Mouse (Mus musculus) lung, postnatal 0 days (tissue): Measurements from ENCODE around the gene Aak1. TPM values are rescaled to one million over a fixed set of nuclear protein-coding genes. Genes with fewer than 3 reads are reported as not detected.
"Not testable (repeated sequence)": the region's sequence is repeated elsewhere in the genome, so short reads cannot be mapped to it uniquely, and the experiment has no call there.

Source experiments
- ATAC-seq: fragments of 200-750 bp; cut with Nextera tagmentation; 2 replicates; pipeline ENCODE4 v1.8.0; 2017; ENCODE audit warnings: moderate library complexity
- DNase-seq: peaks from one replicate; pipeline ENCODE4 v3.0.0-alpha.2; 2016; ENCODE audit warnings: low spot score
- H3K27ac ChIP-seq: fragments of 300-500 bp; sonication (generic); 2 replicates; pipeline ENCODE4 v1.5.1; 2014; ENCODE audit warnings: antibody characterized with exemption, mild to moderate bottlenecking, low read length, mixed read lengths
- H3K27me3 ChIP-seq: fragments of 300-500 bp; sonication (generic); replicated peaks from 2 replicates; pipeline ENCODE4 v1.6.1; 2014; ENCODE audit warnings: low read length, mixed read lengths; ENCODE audit not compliant: insufficient read depth
- H3K36me3 ChIP-seq: fragments of 300-500 bp; sonication (generic); 2 replicates; pipeline ENCODE4 v1.6.1; 2014; ENCODE audit warnings: low read length, mixed read lengths; ENCODE audit not compliant: insufficient read depth
- H3K4me1 ChIP-seq: fragments of 300-500 bp; sonication (generic); 2 replicates; pipeline ENCODE4 v1.6.1; 2014; ENCODE audit warnings: antibody characterized with exemption, low read depth, low read length, mixed read lengths; ENCODE audit not compliant: insufficient read depth
- H3K4me2 ChIP-seq: fragments of 300-500 bp; sonication (generic); replicated peaks from 2 replicates; pipeline ENCODE4 v1.6.1; 2014; ENCODE audit warnings: low read depth, mild to moderate bottlenecking, low read length, moderate library complexity, mixed read lengths
- H3K4me3 ChIP-seq: fragments of 300-500 bp; sonication (generic); 2 replicates; pipeline ENCODE4 v1.5.1; 2014; ENCODE audit warnings: low read depth, low read length
- H3K9ac ChIP-seq: fragments of 300-500 bp; sonication (generic); replicated peaks from 2 replicates; pipeline ENCODE4 v1.6.1; 2014; ENCODE audit warnings: low read depth, mild to moderate bottlenecking
- H3K9me3 ChIP-seq: fragments of 300-500 bp; sonication (generic); 2 replicates; pipeline ENCODE4 v1.6.1; 2016; ENCODE audit warnings: low read length, mixed read lengths
- CTCF ChIP-seq: IDR thresholded peaks from 2 replicates; pipeline ENCODE4 v1.5.1; 2016; ENCODE audit warnings: antibody characterized with exemption, mild to moderate bottlenecking
- EP300 ChIP-seq: IDR thresholded peaks from 2 replicates; pipeline ENCODE4 v1.6.1; 2016; ENCODE audit warnings: antibody characterized with exemption, mild to moderate bottlenecking, control low read depth
- WGBS: fragments of 180-500 bp; shearing (Covaris S2); extraction: QIAGEN DNeasy Blood & Tissue Kit; methylation state at CpG from one replicate; pipeline ENCODE4 v1.1.7; 2014; 5-methylcytosine and 5-hydroxymethylcytosine counted together
- polyA plus RNA-seq: library from polyadenylated mRNA; unstranded; fragments of >200 nt; fragmentation: Nextera tagmentation; extraction: Ambion mirVana; gene quantifications from 2 replicates; pipeline ENCODE4 v1.2.1, GENCODE M21; 2015

Gene Aak1
- polyA plus RNA-seq, 1 experiment from 2014 or later: 6.3 TPM

- H3K36me3 ChIP-seq: peaks cover 36% of the 10 kb centered on the region
- no peak overlapping the region for H3K4me3 ChIP-seq
- no peak overlapping the region for H3K27ac ChIP-seq
- TF ChIP-seq EP300 (no peak), CTCF (no peak)
- H3K27me3 ChIP-seq: no peaks in the 10 kb centered on the region
- no peak for ATAC-seq
- no peak for DNase-seq
- no peak overlapping the region for H3K9ac ChIP-seq
- H3K4me2 ChIP-seq: no peak overlapping the region
- WGBS: 89% methylated on average over 8 of the region's 8 CpGs
- H3K9me3 ChIP-seq: no peaks in the 10 kb centered on the region
- no peaks in the 10 kb centered on the region for H3K4me1 ChIP-seq
These were observed 169.6 kb downstream of the Aak1 start for GRCm38 (mm10) chr6:87018874-87019273.

- Histone ChIP-seq H3K9ac (no peak overlapping the region), H3K27me3 (no peaks in the 10 kb centered on the region), H3K36me3 (peaks cover 40% of the 10 kb centered on the region), H3K27ac (no peak overlapping the region), H3K4me3 (no peak overlapping the region), H3K4me1 (no peaks in the 10 kb centered on the region), H3K4me2 (no peak overlapping the region), H3K9me3 (no peaks in the 10 kb centered on the region)
- DNase-seq (no peak), ATAC-seq (no peak)
- WGBS: 93% methylated on average over 12 of the region's 12 CpGs
- TF ChIP-seq EP300 (no peak), CTCF (no peak)
These were observed 172.5 kb downstream of the Aak1 start for GRCm38 (mm10) chr6:87021791-87022190.

- Histone ChIP-seq H3K4me1 (no peaks in the 10 kb centered on the region), H3K9me3 (no peaks in the 10 kb centered on the region), H3K36me3 (peaks cover 17% of the 10 kb centered on the region), H3K27ac (no peak overlapping the region), H3K9ac (no peak overlapping the region), H3K27me3 (no peaks in the 10 kb centered on the region), H3K4me2 (no peak overlapping the region), H3K4me3 (no peak overlapping the region)
- TF ChIP-seq EP300 (peak; percentile 49), CTCF (no peak)
- DNase-seq: peak; percentile 78
- 46% methylated on average over 7 of the region's 7 CpGs for WGBS
- ATAC-seq: peak; percentile 73
These were observed 177.7 kb downstream of the Aak1 start for GRCm38 (mm10) chr6:87026980-87027379.

- DNase-seq (no peak), ATAC-seq (no peak)
- no peak overlapping the region for H3K4me2 ChIP-seq
- H3K27me3 ChIP-seq: no peaks in the 10 kb centered on the region
- TF ChIP-seq CTCF (no peak), EP300 (no peak)
- no peaks in the 10 kb centered on the region for H3K9me3 ChIP-seq
- no peaks in the 10 kb centered on the region for H3K4me1 ChIP-seq
- peaks cover 7% of the 10 kb centered on the region for H3K36me3 ChIP-seq
- H3K4me3 ChIP-seq: no peak overlapping the region
- no peak overlapping the region for H3K27ac ChIP-seq
- H3K9ac ChIP-seq: no peak overlapping the region
These were observed 179.6 kb downstream of the Aak1 start for GRCm38 (mm10) chr6:87028881-87029280.

- 73% methylated on average over 7 of the region's 7 CpGs for WGBS
- not testable (repeated sequence) for H3K4me1 ChIP-seq, H3K9me3 ChIP-seq, DNase-seq, H3K4me2 ChIP-seq, H3K9ac ChIP-seq, ATAC-seq, H3K36me3 ChIP-seq, H3K4me3 ChIP-seq, H3K27ac ChIP-seq, H3K27me3 ChIP-seq
These were observed 182.0 kb downstream of the Aak1 start for GRCm38 (mm10) chr6:87031310-87031709.

GRCm38 (mm10) chr6:87032401-87032800, 183.1 kb downstream of the Aak1 start:
- H3K9me3 ChIP-seq: no peaks in the 10 kb centered on the region
- WGBS: 54% methylated on average over 3 of the region's 3 CpGs
- no peak for TF ChIP-seq CTCF
- TF ChIP-seq EP300: no peak
- H3K4me1 ChIP-seq: no peaks in the 10 kb centered on the region
- H3K4me2 ChIP-seq: no peak overlapping the region
- H3K27ac ChIP-seq: no peak overlapping the region
- no peak for ATAC-seq
- H3K9ac ChIP-seq: no peak overlapping the region
- H3K36me3 ChIP-seq: peaks cover 4% of the 10 kb centered on the region; the same call in 1 of the 2 replicates
- no peak for DNase-seq
- no peaks in the 10 kb centered on the region for H3K27me3 ChIP-seq
- H3K4me3 ChIP-seq: no peak overlapping the region

- ATAC-seq (no peak), DNase-seq (peak; percentile 4)
- no peak overlapping the region for H3K9ac ChIP-seq
- H3K4me3 ChIP-seq: no peak overlapping the region
- no peaks in the 10 kb centered on the region for H3K36me3 ChIP-seq
- TF ChIP-seq EP300 (no peak), CTCF (no peak)
- no peaks in the 10 kb centered on the region for H3K9me3 ChIP-seq
- H3K27ac ChIP-seq: no peak overlapping the region
- H3K27me3 ChIP-seq: no peaks in the 10 kb centered on the region
- no peak overlapping the region for H3K4me2 ChIP-seq
- no peaks in the 10 kb centered on the region for H3K4me1 ChIP-seq
- WGBS: 75% methylated on average over 3 of the region's 3 CpGs
These were observed 185.1 kb downstream of the Aak1 start for GRCm38 (mm10) chr6:87034395-87034794.
